Mouse (Mus musculus): Measurements from ENCODE around the gene Lpar1.

DNA sequence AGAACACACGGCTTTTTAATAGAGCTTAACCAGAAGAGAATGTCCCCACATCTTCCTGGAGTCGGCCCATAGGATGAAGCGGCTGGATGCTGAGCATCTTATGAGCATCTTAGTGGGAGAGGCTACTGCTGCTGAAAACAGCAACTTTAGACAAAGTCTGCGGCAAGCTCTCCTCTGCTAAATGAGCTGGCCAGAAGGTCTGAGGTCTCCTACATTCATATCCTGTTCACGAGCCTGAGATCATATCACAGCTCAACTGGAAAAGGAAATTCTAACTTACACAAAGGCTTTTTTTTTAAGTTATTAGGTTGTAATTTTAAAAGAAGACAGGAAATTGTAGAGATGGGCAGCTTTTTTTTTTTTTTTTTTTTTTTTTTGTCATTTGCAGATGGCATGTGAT is 33.2 kb downstream of the Lpar1 start:
- TF ChIP-seq CTCF (conservative IDR thresholded peaks at IDR 0.05; ENCODE audit: insufficient read depth, insufficient read length, low read depth, low read length) (no peak), POLR2A (IDR thresholded peaks at IDR 0.05; ENCODE audit: low read depth, low read length) (no peak)

Data from kidney, adult 2 months (tissue).